ENCODE assay signal across 18 mouse cellular contexts in genomic region chr9:97517006-97517405, GRCm38 (mm10).
"Had no signal": no experiment of that assay in that cellular context is flagged by ENCODE, and none has a peak within 500 bp of the region (broad histone marks: within the 10 kb centered on the region; RNA-seq: fewer than 3 reads in every experiment).

No protein-coding gene starts in this region.

- H3K4me1 ChIP-seq: midbrain, embryonic 13.5 days; midbrain, embryonic 15.5 days; neural tube, embryonic 13.5 days had no signal

- ATAC-seq: midbrain, embryonic 13.5 days; midbrain, embryonic 15.5 days had no signal

- H3K36me3 ChIP-seq: midbrain, embryonic 10.5 days; midbrain, embryonic 13.5 days; midbrain, embryonic 15.5 days; neural tube, embryonic 13.5 days; neural tube, embryonic 15.5 days had no signal

- H3K4me3 ChIP-seq: midbrain, embryonic 10.5 days; midbrain, embryonic 13.5 days; midbrain, embryonic 15.5 days; myocyte; neural tube, embryonic 13.5 days; neural tube, embryonic 15.5 days had no signal

- H3K4me2 ChIP-seq: lung, embryonic 14.5 days; midbrain, embryonic 13.5 days; midbrain, embryonic 15.5 days; neural tube, embryonic 13.5 days; neural tube, embryonic 15.5 days had no signal

- H3K9ac ChIP-seq: lung, embryonic 14.5 days; midbrain, embryonic 13.5 days; midbrain, embryonic 15.5 days; neural tube, embryonic 13.5 days; neural tube, embryonic 15.5 days had no signal

- H3K9me3 ChIP-seq: midbrain, embryonic 10.5 days; midbrain, embryonic 13.5 days; midbrain, embryonic 15.5 days; neural tube, embryonic 13.5 days; neural tube, embryonic 15.5 days had no signal

- H3K27me3 ChIP-seq: midbrain, embryonic 13.5 days; midbrain, embryonic 15.5 days; neural tube, embryonic 13.5 days; neural tube, embryonic 15.5 days had no signal

- H3K27ac ChIP-seq: midbrain, embryonic 10.5 days; midbrain, embryonic 13.5 days; midbrain, embryonic 15.5 days; neural tube, embryonic 13.5 days; neural tube, embryonic 15.5 days had no signal

- DNase-seq: lung, adult 18-20 months; lung, embryonic 14.5 days; lung, postnatal 10 days; lung, postnatal 4 days; retina, postnatal 1 day; right cerebral cortex, adult 18-20 months; right cerebral cortex, postnatal 25 days; right cerebral cortex, postnatal 4 days; spleen, adult 18-20 months; thymus, adult 18-20 months; thymus, postnatal 14 days; thymus, postnatal 36 days had no signal
